Mouse (Mus musculus): ENCODE measurements around the gene 1700010B08Rik.

GRCm38 (mm10) chr2:173713241-173713640 lies 6.0 kb upstream of the 1700010B08Rik start:
- TF ChIP-seq CTCF (conservative IDR thresholded peaks at IDR 0.05; ENCODE audit: low read length) (no peak), POU5F1 (IDR thresholded peaks at IDR 0.05; ENCODE audit: borderline replicate concordance, low read length) (no peak), NANOG (IDR thresholded peaks at IDR 0.05; ENCODE audit: borderline replicate concordance, low read length) (no peak)
